Mouse (Mus musculus): ENCODE data around the gene Olfr1161. TPM values are rescaled to one million over a fixed set of nuclear protein-coding genes. Genes with fewer than 3 reads are reported as not detected.
"Not testable (repeated sequence)": the region's sequence is repeated elsewhere in the genome, so short reads cannot be mapped to it uniquely, and the experiment has no call there.

Gene Olfr1161
- total RNA-seq (2021) = not detected

GRCm38 (mm10) chr2:88022474-88022873, at the start of gene Olfr1161:
Gene Olfr1161 (plus strand): TSS chr2:88022774.
- intact Hi-C loops (cut with DNase I); DNase-seq: not testable (repeated sequence)

GRCm38 (mm10) chr2:87974563-87974962, 48.0 kb upstream of the Olfr1161 start, which contains the start of gene Olfr74:
Gene Olfr74 (minus strand): TSS chr2:87974663.
- no peak for DNase-seq
- intact Hi-C loops (cut with DNase I) = no loop called here

- intact Hi-C loops (cut with DNase I) = no loop called here
- DNase-seq = no peak
Measured at GRCm38 (mm10) chr2:87989813-87990212, 32.8 kb upstream of the Olfr1161 start, which contains the start of gene Olfr1158. Gene Olfr1158 (plus strand): TSS chr2:87990113.

GRCm38 (mm10) chr2:88007515-88008318, 14.9 kb upstream of the Olfr1161 start, which contains the start of gene Olfr1160:
Gene Olfr1160 (minus strand): TSS chr2:88008268.
- DNase-seq = no peak
- intact Hi-C loops (cut with DNase I) = no loop called here

- no peak for DNase-seq
- intact Hi-C loops (cut with DNase I) = no loop called here
Measured at GRCm38 (mm10) chr2:88037599-88037998, 15.0 kb downstream of the Olfr1161 start, which contains the start of gene Olfr73. Gene Olfr73 (minus strand): TSS chr2:88037699.

GRCm38 (mm10) chr2:88051029-88051428, 28.5 kb downstream of the Olfr1161 start, which contains the start of gene Olfr1162:
Gene Olfr1162 (minus strand): TSS chr2:88051129.
- no peak for DNase-seq

GRCm38 (mm10) chr2:88063587-88063986, 41.0 kb downstream of the Olfr1161 start:
- intact Hi-C loops (cut with DNase I) = no loop called here
- no peak for DNase-seq

More at GRCm38 (mm10) chr2:88051029-88051428, 28.5 kb downstream of the Olfr1161 start, which contains the start of gene Olfr1162:
- intact Hi-C loops (cut with DNase I) = no loop called here

- no peak for DNase-seq
Measured at GRCm38 (mm10) chr2:88071730-88072129, 49.2 kb downstream of the Olfr1161 start, which contains the start of gene Olfr1163. Gene Olfr1163 (minus strand): TSS chr2:88071830.

More at GRCm38 (mm10) chr2:88071730-88072129, 49.2 kb downstream of the Olfr1161 start, which contains the start of gene Olfr1163:
- intact Hi-C loops (cut with DNase I) = no loop called here

Other genes with a start within 250 kb of the Olfr1161 start
- gene Olfr152, start 243.3 kb upstream of the Olfr1161 start, total RNA-seq (2021) = not detected
- not detected for gene Olfr1143, start 222.2 kb upstream of the Olfr1161 start, total RNA-seq (2021)
- gene Olfr1145, start 213.0 kb upstream of the Olfr1161 start, total RNA-seq (2021) = not detected
- gene Olfr1148, start 192.2 kb upstream of the Olfr1161 start, total RNA-seq (2021) = not detected
- gene Olfr1150-ps1, start 178.8 kb upstream of the Olfr1161 start, total RNA-seq (2021) = not detected
- not detected for gene Olfr1151, start 166.9 kb upstream of the Olfr1161 start, total RNA-seq (2021)
- not detected for gene Olfr1152, start 156.3 kb upstream of the Olfr1161 start, total RNA-seq (2021)
- gene Olfr1153, start 127.8 kb upstream of the Olfr1161 start, total RNA-seq (2021) = not detected
- not detected for gene Olfr1154, start 117.6 kb upstream of the Olfr1161 start, total RNA-seq (2021)
- not detected for gene Olfr1155, start 77.6 kb upstream of the Olfr1161 start, total RNA-seq (2021)
- under 1 TPM in 1 of 2 experiments, not detected in 1; 0.14 TPM for gene Olfr1156, start 69.7 kb upstream of the Olfr1161 start, total RNA-seq (2021)
- gene Olfr1157, start 54.5 kb upstream of the Olfr1161 start, total RNA-seq (2021) = not detected
- gene Olfr74, start 48.1 kb upstream of the Olfr1161 start, total RNA-seq (2021) = not detected
- gene Olfr1158, start 32.7 kb upstream of the Olfr1161 start, total RNA-seq (2021) = not detected
- gene Olfr1160, start 14.5 kb upstream of the Olfr1161 start, total RNA-seq (2021) = not detected
- gene Olfr73, start 14.9 kb downstream of the Olfr1161 start, total RNA-seq (2021) = not detected
- gene Olfr1162, start 28.4 kb downstream of the Olfr1161 start, total RNA-seq (2021) = not detected
- not detected for gene Olfr1163, start 49.1 kb downstream of the Olfr1161 start, total RNA-seq (2021)
- not detected for gene Olfr1164, start 71.2 kb downstream of the Olfr1161 start, total RNA-seq (2021)
- gene Olfr1166, start 105.5 kb downstream of the Olfr1161 start, total RNA-seq (2021) = not detected
- not detected for gene Olfr1167, start 132.4 kb downstream of the Olfr1161 start, total RNA-seq (2021)
- gene Olfr1168, start 159.1 kb downstream of the Olfr1161 start, total RNA-seq (2021) = not detected
- gene Olfr1170, start 205.6 kb downstream of the Olfr1161 start, total RNA-seq (2021) = not detected

All from left cerebral cortex, postnatal 4 days (tissue).